Mouse (Mus musculus): ENCODE data around the gene Stil. TPM values are rescaled to one million over a fixed set of nuclear protein-coding genes. Genes with fewer than 3 reads are reported as not detected.

Gene Stil
- polyA plus RNA-seq, 1 experiment from 2014 or later, result 19.7 TPM

DNA sequence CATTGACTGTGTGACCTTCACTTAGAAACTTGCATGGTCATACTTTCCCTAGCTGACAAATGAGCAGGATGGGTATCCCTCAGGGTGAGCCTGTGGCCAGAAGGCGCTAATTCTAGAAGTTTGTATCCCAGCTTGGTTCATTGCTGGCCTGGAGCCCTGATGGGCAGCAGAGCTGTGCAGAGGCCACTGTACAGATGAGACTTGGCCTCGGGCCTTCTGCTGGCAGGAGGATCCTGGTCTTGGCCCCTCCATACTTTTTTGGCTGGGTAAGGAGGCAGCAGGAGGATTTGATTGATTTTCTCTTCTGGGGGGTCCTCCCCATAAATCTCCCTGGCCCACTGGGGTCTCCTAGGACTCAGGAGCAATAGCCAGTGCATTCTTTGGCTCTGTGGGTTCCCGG lies 83.1 kb downstream of the Stil start:
- no peak for ATAC-seq (ENCODE audit: low FRiP score)
- 93% methylated on average over 3 of the region's 3 CpGs for WGBS
- no peaks in the 10 kb centered on the region for H3K9me3 ChIP-seq (ENCODE audit: control insufficient read depth, low read length)
- no peaks in the 10 kb centered on the region for H3K36me3 ChIP-seq (ENCODE audit: control insufficient read depth, insufficient read depth, low read length)
- no peak overlapping the region for H3K4me3 ChIP-seq (ENCODE audit: low read depth, low read length)
- no peaks in the 10 kb centered on the region; the same call in 1 of the 2 replicates for H3K27me3 ChIP-seq (ENCODE audit: control insufficient read depth, insufficient read depth, low read length)
- no peak for DNase-seq (ENCODE audit: low spot score, missing footprints)
- no peak overlapping the region for H3K27ac ChIP-seq (ENCODE audit: low read depth, low read length)
- H3K4me1 ChIP-seq (ENCODE audit: control insufficient read depth, insufficient read depth, low read length), result peaks cover 16% of the 10 kb centered on the region
- H3K9ac ChIP-seq (ENCODE audit: low read length), result no peak overlapping the region
- H3K4me2 ChIP-seq, result no peak overlapping the region

GRCm38 (mm10) chr4:115085522-115086095 lies 85.7 kb downstream of the Stil start:
- no peaks in the 10 kb centered on the region for H3K36me3 ChIP-seq (ENCODE audit: control insufficient read depth, insufficient read depth, low read length)
- ATAC-seq (ENCODE audit: low FRiP score) (peak; percentile 47; the same call in 1 of the 2 replicates), DNase-seq (ENCODE audit: low spot score, missing footprints) (peak; percentile 93)
- no peaks in the 10 kb centered on the region for H3K9me3 ChIP-seq (ENCODE audit: control insufficient read depth, low read length)
- 27% methylated on average over 6 of the region's 6 CpGs for WGBS
- H3K4me2 ChIP-seq, result no peak overlapping the region
- no peaks in the 10 kb centered on the region for H3K4me1 ChIP-seq (ENCODE audit: control insufficient read depth, insufficient read depth, low read length)
- no peak overlapping the region for H3K27ac ChIP-seq (ENCODE audit: low read depth, low read length)
- H3K27me3 ChIP-seq (ENCODE audit: control insufficient read depth, insufficient read depth, low read length), result no peaks in the 10 kb centered on the region; the same call in 1 of the 2 replicates
- no peak overlapping the region for H3K9ac ChIP-seq (ENCODE audit: low read length)
- no peak overlapping the region for H3K4me3 ChIP-seq (ENCODE audit: low read depth, low read length)

GRCm38 (mm10) chr4:115086257-115086656 lies 86.3 kb downstream of the Stil start:
- no peak overlapping the region for H3K9ac ChIP-seq (ENCODE audit: low read length)
- no peak overlapping the region for H3K4me3 ChIP-seq (ENCODE audit: low read depth, low read length)
- WGBS, result 73% methylated on average over 4 of the region's 4 CpGs
- H3K36me3 ChIP-seq (ENCODE audit: control insufficient read depth, insufficient read depth, low read length), result no peaks in the 10 kb centered on the region
- H3K27ac ChIP-seq (ENCODE audit: low read depth, low read length), result no peak overlapping the region
- DNase-seq (ENCODE audit: low spot score, missing footprints), result no peak
- no peaks in the 10 kb centered on the region for H3K4me1 ChIP-seq (ENCODE audit: control insufficient read depth, insufficient read depth, low read length)
- no peaks in the 10 kb centered on the region; the same call in 1 of the 2 replicates for H3K27me3 ChIP-seq (ENCODE audit: control insufficient read depth, insufficient read depth, low read length)
- H3K4me2 ChIP-seq, result no peak overlapping the region
- H3K9me3 ChIP-seq (ENCODE audit: control insufficient read depth, low read length), result no peaks in the 10 kb centered on the region
- ATAC-seq (ENCODE audit: low FRiP score), result no peak

GRCm38 (mm10) chr4:115086763-115087415 lies 86.9 kb downstream of the Stil start:
- Histone ChIP-seq H3K4me1 (ENCODE audit: control insufficient read depth, insufficient read depth, low read length) (no peaks in the 10 kb centered on the region), H3K4me3 (ENCODE audit: low read depth, low read length) (no peak overlapping the region), H3K27ac (ENCODE audit: low read depth, low read length) (no peak overlapping the region), H3K36me3 (ENCODE audit: control insufficient read depth, insufficient read depth, low read length) (no peaks in the 10 kb centered on the region), H3K9ac (ENCODE audit: low read length) (no peak overlapping the region), H3K4me2 (no peak overlapping the region), H3K27me3 (ENCODE audit: control insufficient read depth, insufficient read depth, low read length) (no peaks in the 10 kb centered on the region; the same call in 1 of the 2 replicates), H3K9me3 (ENCODE audit: control insufficient read depth, low read length) (no peaks in the 10 kb centered on the region)
- ATAC-seq (ENCODE audit: low FRiP score), result no peak
- WGBS, result 67% methylated on average over 3 of the region's 3 CpGs
- no peak for DNase-seq (ENCODE audit: low spot score, missing footprints)

GRCm38 (mm10) chr4:115088611-115089338 lies 88.8 kb downstream of the Stil start, which contains the start of gene Pdzk1ip1:
TSS of gene Pdzk1ip1 (plus strand) at chr4:115088708.
- no peaks in the 10 kb centered on the region for H3K36me3 ChIP-seq (ENCODE audit: control insufficient read depth, insufficient read depth, low read length)
- no peak within 1 kb of the TSS for H3K4me2 ChIP-seq
- ATAC-seq (ENCODE audit: low FRiP score), result no peak
- H3K9me3 ChIP-seq (ENCODE audit: control insufficient read depth, low read length), result no peaks in the 10 kb centered on the region
- H3K9ac ChIP-seq (ENCODE audit: low read length), result no peak within 1 kb of the TSS
- no peak for DNase-seq (ENCODE audit: low spot score, missing footprints)
- H3K27ac ChIP-seq (ENCODE audit: low read depth, low read length), result no peak within 1 kb of the TSS
- no peak within 1 kb of the TSS for H3K4me3 ChIP-seq (ENCODE audit: low read depth, low read length)
- WGBS, result 30% methylated on average over 11 of the region's 11 CpGs
- no peaks in the 10 kb centered on the region for H3K4me1 ChIP-seq (ENCODE audit: control insufficient read depth, insufficient read depth, low read length)
- H3K27me3 ChIP-seq (ENCODE audit: control insufficient read depth, insufficient read depth, low read length), result no peaks in the 10 kb centered on the region; the same call in 1 of the 2 replicates

- WGBS, result 77% methylated on average over 2 of the region's 2 CpGs
- no peaks in the 10 kb centered on the region for H3K36me3 ChIP-seq (ENCODE audit: control insufficient read depth, insufficient read depth, low read length)
- H3K27me3 ChIP-seq (ENCODE audit: control insufficient read depth, insufficient read depth, low read length), result peaks cover 4% of the 10 kb centered on the region; the same call in 1 of the 2 replicates
- H3K9me3 ChIP-seq (ENCODE audit: control insufficient read depth, low read length), result no peaks in the 10 kb centered on the region
- DNase-seq (ENCODE audit: low spot score, missing footprints) (no peak), ATAC-seq (ENCODE audit: low FRiP score) (no peak)
- H3K27ac ChIP-seq (ENCODE audit: low read depth, low read length), result no peak overlapping the region
- peaks cover 1% of the 10 kb centered on the region; the same call in 1 of the 2 replicates for H3K4me1 ChIP-seq (ENCODE audit: control insufficient read depth, insufficient read depth, low read length)
- H3K4me3 ChIP-seq (ENCODE audit: low read depth, low read length), result no peak overlapping the region
- H3K9ac ChIP-seq (ENCODE audit: low read length), result no peak overlapping the region
- no peak overlapping the region for H3K4me2 ChIP-seq
These were observed 90.6 kb downstream of the Stil start for GRCm38 (mm10) chr4:115090592-115090991.

DNA sequence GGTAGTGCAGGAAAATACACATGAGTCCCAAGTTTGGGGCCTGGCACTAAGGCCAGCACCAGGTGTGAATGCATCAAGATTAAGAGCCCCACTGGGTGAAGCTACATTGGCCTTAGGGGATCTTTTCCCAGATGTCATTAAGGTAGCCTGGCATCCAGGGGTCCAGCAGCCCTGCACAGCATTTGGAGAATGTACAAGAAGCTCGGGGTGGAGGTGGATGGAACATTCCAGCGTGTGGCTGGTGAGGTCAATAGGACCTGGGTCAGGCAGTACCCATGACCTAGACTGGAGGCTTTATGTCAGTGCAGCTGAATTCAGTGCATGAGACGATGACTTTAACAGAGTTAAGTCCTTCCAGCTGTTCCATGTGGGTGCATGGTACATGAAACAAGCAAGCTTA lies 91.8 kb downstream of the Stil start:
- peaks cover 13% of the 10 kb centered on the region for H3K27me3 ChIP-seq (ENCODE audit: control insufficient read depth, insufficient read depth, low read length)
- 77% methylated on average over 3 of the region's 3 CpGs for WGBS

More for the DNA sequence above, 91.8 kb downstream of the Stil start:
- H3K9me3 ChIP-seq (ENCODE audit: control insufficient read depth, low read length), result no peaks in the 10 kb centered on the region
- no peak overlapping the region for H3K27ac ChIP-seq (ENCODE audit: low read depth, low read length)
- peaks cover 6% of the 10 kb centered on the region for H3K4me1 ChIP-seq (ENCODE audit: control insufficient read depth, insufficient read depth, low read length)
- H3K9ac ChIP-seq (ENCODE audit: low read length), result no peak overlapping the region
- no peaks in the 10 kb centered on the region for H3K36me3 ChIP-seq (ENCODE audit: control insufficient read depth, insufficient read depth, low read length)
- no peak for ATAC-seq (ENCODE audit: low FRiP score)
- H3K4me2 ChIP-seq, result no peak overlapping the region
- no peak for DNase-seq (ENCODE audit: low spot score, missing footprints)
- H3K4me3 ChIP-seq (ENCODE audit: low read depth, low read length), result no peak overlapping the region

Data from midbrain, embryonic 11.5 days (tissue).